Mouse (Mus musculus) bone marrow, adult 2 months (tissue): ENCODE results near the gene Dcp1a.

Source experiments
- CTCF ChIP-seq: fragments of 200-500 bp; IDR thresholded peaks from 2 replicates; pipeline ENCODE4 v1.5.1; 2011; ENCODE audit warnings: low read length, control low read depth; ENCODE audit not compliant: control insufficient read depth, insufficient read depth
- POLR2A ChIP-seq: fragments of 200-500 bp; IDR thresholded peaks from 2 replicates; pipeline ENCODE4 v1.6.1; 2011; ENCODE audit warnings: low read depth, mild to moderate bottlenecking, control low read depth, low read length, borderline replicate concordance; ENCODE audit not compliant: control insufficient read depth

- TF ChIP-seq CTCF (no peak), POLR2A (no peak)
Measured at GRCm38 (mm10) chr14:30463312-30463711, 16.0 kb upstream of the Dcp1a start.
